Mouse (Mus musculus): ENCODE data around the gene Ppfibp1. TPM values are rescaled to one million over a fixed set of nuclear protein-coding genes. Genes with fewer than 3 reads are reported as not detected.

Ppfibp1 gene
- total and polyA plus RNA-seq, 2 experiments from 2014 or later = 39.5 to 43.0 TPM

- H3K9ac ChIP-seq (replicated peaks; ENCODE audit: low read depth, low read length) = no peak overlapping the region
- ATAC-seq (ENCODE audit: insufficient read depth, low read depth) = no peak
- TF ChIP-seq CTCF (IDR thresholded peaks at IDR 0.05; ENCODE audit: low read depth) = no peak
- TF ChIP-seq EP300 (IDR thresholded peaks at IDR 0.05; ENCODE audit: low read depth) = no peak
- H3K4me3 ChIP-seq (ENCODE audit: low read depth, low read length) = no peak overlapping the region
- H3K4me1 ChIP-seq (ENCODE audit: control insufficient read depth, insufficient read depth) = peaks cover 13% of the 10 kb centered on the region
- WGBS = 48% methylated on average over 13 of the region's 13 CpGs
- no peak overlapping the region for H3K27ac ChIP-seq (ENCODE audit: low read depth)
- H3K9me3 ChIP-seq (replicated peaks; ENCODE audit: control insufficient read depth, low read length) = 0 out of 2 replicates have a peak, but pooled peaks cover 3% of the 10 kb centered on the region
- no peaks in the 10 kb centered on the region for H3K36me3 ChIP-seq (replicated peaks; ENCODE audit: control insufficient read depth, insufficient read depth, low read length)
- H3K27me3 ChIP-seq (ENCODE audit: control insufficient read depth, insufficient read depth, low read length) = no peaks in the 10 kb centered on the region
- no peak overlapping the region for H3K4me2 ChIP-seq (ENCODE audit: low read depth, low read length)
- DNase-seq (ENCODE audit: low spot score) = no peak
Measured at GRCm38 (mm10) chr6:146881896-146882770, 6.2 kb upstream of the Ppfibp1 start.

GRCm38 (mm10) chr6:146883426-146883825 is 4.9 kb upstream of the Ppfibp1 start:
- no peak overlapping the region for H3K4me3 ChIP-seq (ENCODE audit: low read depth, low read length)
- no peak for DNase-seq (ENCODE audit: low spot score)
- ATAC-seq (ENCODE audit: insufficient read depth, low read depth) = no peak
- H3K36me3 ChIP-seq (replicated peaks; ENCODE audit: control insufficient read depth, insufficient read depth, low read length) = no peaks in the 10 kb centered on the region
- H3K4me2 ChIP-seq (ENCODE audit: low read depth, low read length) = no peak overlapping the region
- H3K4me1 ChIP-seq (ENCODE audit: control insufficient read depth, insufficient read depth) = peaks cover 13% of the 10 kb centered on the region
- H3K27me3 ChIP-seq (ENCODE audit: control insufficient read depth, insufficient read depth, low read length) = no peaks in the 10 kb centered on the region
- 85% methylated on average over 2 of the region's 2 CpGs for WGBS
- H3K9ac ChIP-seq (replicated peaks; ENCODE audit: low read depth, low read length) = no peak overlapping the region
- TF ChIP-seq EP300 (IDR thresholded peaks at IDR 0.05; ENCODE audit: low read depth) (no peak), CTCF (IDR thresholded peaks at IDR 0.05; ENCODE audit: low read depth) (no peak)
- H3K9me3 ChIP-seq (replicated peaks; ENCODE audit: control insufficient read depth, low read length) = no peaks in the 10 kb centered on the region
- no peak overlapping the region for H3K27ac ChIP-seq (ENCODE audit: low read depth)

DNA sequence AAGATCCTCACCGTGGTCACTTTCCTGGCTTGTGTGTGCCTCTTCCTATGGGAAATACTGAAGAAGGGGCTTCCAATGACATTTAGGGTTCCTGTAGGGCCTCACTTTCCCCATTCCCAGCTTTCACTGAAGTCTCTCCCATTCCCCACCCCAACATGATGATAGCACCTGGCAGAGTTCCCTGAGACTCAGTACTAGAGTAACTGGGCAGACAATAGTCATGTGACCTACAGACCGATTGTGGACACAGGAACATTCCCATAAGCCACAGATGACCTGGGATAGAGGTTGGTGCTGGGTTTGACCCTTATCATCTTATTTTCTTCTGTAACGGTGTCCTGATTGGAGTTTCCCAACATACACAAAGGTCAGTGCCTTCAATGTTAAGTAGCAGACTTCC is 4.1 kb upstream of the Ppfibp1 start:
- H3K27me3 ChIP-seq (ENCODE audit: control insufficient read depth, insufficient read depth, low read length) = no peaks in the 10 kb centered on the region
- H3K9me3 ChIP-seq (replicated peaks; ENCODE audit: control insufficient read depth, low read length) = no peaks in the 10 kb centered on the region
- H3K27ac ChIP-seq (ENCODE audit: low read depth) = no peak overlapping the region
- ATAC-seq (ENCODE audit: insufficient read depth, low read depth) (no peak), DNase-seq (ENCODE audit: low spot score) (no peak)
- no peak overlapping the region for H3K4me3 ChIP-seq (ENCODE audit: low read depth, low read length)
- TF ChIP-seq CTCF (IDR thresholded peaks at IDR 0.05; ENCODE audit: low read depth) = no peak
- TF ChIP-seq EP300 (IDR thresholded peaks at IDR 0.05; ENCODE audit: low read depth) = no peak
- H3K4me2 ChIP-seq (ENCODE audit: low read depth, low read length) = no peak overlapping the region
- H3K36me3 ChIP-seq (replicated peaks; ENCODE audit: control insufficient read depth, insufficient read depth, low read length) = no peaks in the 10 kb centered on the region
- peaks cover 14% of the 10 kb centered on the region for H3K4me1 ChIP-seq (ENCODE audit: control insufficient read depth, insufficient read depth)
- WGBS = 47% methylated on average over 3 of the region's 3 CpGs
- H3K9ac ChIP-seq (replicated peaks; ENCODE audit: low read depth, low read length) = no peak overlapping the region

GRCm38 (mm10) chr6:146884851-146885250 is 3.4 kb upstream of the Ppfibp1 start:
- no peak for TF ChIP-seq EP300 (IDR thresholded peaks at IDR 0.05; ENCODE audit: low read depth)
- TF ChIP-seq CTCF (IDR thresholded peaks at IDR 0.05; ENCODE audit: low read depth) = no peak
- ATAC-seq (ENCODE audit: insufficient read depth, low read depth) (no peak), DNase-seq (ENCODE audit: low spot score) (no peak)
- Histone ChIP-seq H3K27ac (ENCODE audit: low read depth) (no peak overlapping the region), H3K4me3 (ENCODE audit: low read depth, low read length) (no peak overlapping the region), H3K27me3 (ENCODE audit: control insufficient read depth, insufficient read depth, low read length) (no peaks in the 10 kb centered on the region), H3K4me2 (ENCODE audit: low read depth, low read length) (no peak overlapping the region), H3K9me3 (replicated peaks; ENCODE audit: control insufficient read depth, low read length) (no peaks in the 10 kb centered on the region), H3K9ac (replicated peaks; ENCODE audit: low read depth, low read length) (no peak overlapping the region), H3K4me1 (ENCODE audit: control insufficient read depth, insufficient read depth) (peaks cover 20% of the 10 kb centered on the region), H3K36me3 (replicated peaks; ENCODE audit: control insufficient read depth, insufficient read depth, low read length) (no peaks in the 10 kb centered on the region)
- 26% methylated on average over 4 of the region's 4 CpGs for WGBS

- H3K36me3 ChIP-seq (replicated peaks; ENCODE audit: control insufficient read depth, insufficient read depth, low read length) = peaks cover 6% of the 10 kb centered on the region
- H3K27ac ChIP-seq (ENCODE audit: low read depth) = peak overlapping the region; percentile 92
- ATAC-seq (ENCODE audit: insufficient read depth, low read depth) (peak; percentile 57), DNase-seq (ENCODE audit: low spot score) (peak; percentile 36)
- TF ChIP-seq CTCF (IDR thresholded peaks at IDR 0.05; ENCODE audit: low read depth) = no peak
- no peak for TF ChIP-seq EP300 (IDR thresholded peaks at IDR 0.05; ENCODE audit: low read depth)
- H3K27me3 ChIP-seq (ENCODE audit: control insufficient read depth, insufficient read depth, low read length) = no peaks in the 10 kb centered on the region
- H3K4me2 ChIP-seq (ENCODE audit: low read depth, low read length) = peak overlapping the region; percentile 81
- H3K4me3 ChIP-seq (ENCODE audit: low read depth, low read length) = peak overlapping the region; percentile 87
- WGBS = 6% methylated on average over 26 of the region's 26 CpGs
- no peaks in the 10 kb centered on the region for H3K9me3 ChIP-seq (replicated peaks; ENCODE audit: control insufficient read depth, low read length)
- peak overlapping the region; percentile 96 for H3K9ac ChIP-seq (replicated peaks; ENCODE audit: low read depth, low read length)
- H3K4me1 ChIP-seq (ENCODE audit: control insufficient read depth, insufficient read depth) = peaks cover 40% of the 10 kb centered on the region
Measured at GRCm38 (mm10) chr6:146888660-146889490, 588 bp downstream of the Ppfibp1 start.

All from heart, postnatal 0 days (tissue).